Mouse (Mus musculus) hindbrain, embryonic 15.5 days (tissue): ENCODE results near the gene Ripk4. TPM values are rescaled to one million over a fixed set of nuclear protein-coding genes. Genes with fewer than 3 reads are reported as not detected.
A peak's percentile ranks its signal among the peaks of the same experiment; 100 is the strongest.

Experiments used
- ATAC-seq: fragments of 200-750 bp; cut with Nextera tagmentation; 2 replicates; pipeline ENCODE4 v1.8.0; 2017; ENCODE audit warnings: low read depth, moderate number of reproducible peaks, moderate TSS enrichment; ENCODE audit not compliant: low FRiP score
- H3K27ac ChIP-seq: fragments of 300-500 bp; sonication (generic); replicated peaks from 2 replicates; pipeline ENCODE4 v1.5.1; 2015; ENCODE audit warnings: mild to moderate bottlenecking, inconsistent platforms
- H3K27me3 ChIP-seq: fragments of 300-500 bp; sonication (generic); 2 replicates; pipeline ENCODE4 v1.6.1; 2015; ENCODE audit warnings: control low read depth, inconsistent platforms
- H3K36me3 ChIP-seq: fragments of 300-500 bp; sonication (generic); 2 replicates; pipeline ENCODE4 v1.6.1; 2015; ENCODE audit warnings: control low read depth, inconsistent platforms
- H3K4me1 ChIP-seq: fragments of 300-500 bp; sonication (generic); replicated peaks from 2 replicates; pipeline ENCODE4 v1.6.1; 2015; ENCODE audit warnings: control low read depth, inconsistent platforms
- H3K4me2 ChIP-seq: fragments of 300-500 bp; sonication (generic); 2 replicates; pipeline ENCODE4 v1.6.1; 2015; ENCODE audit warnings: moderate library complexity, mild to moderate bottlenecking, inconsistent platforms
- H3K4me3 ChIP-seq: fragments of 300-500 bp; sonication (generic); 2 replicates; pipeline ENCODE4 v1.5.1; 2015; ENCODE audit warnings: mild to moderate bottlenecking, inconsistent platforms
- H3K9ac ChIP-seq: fragments of 300-500 bp; sonication (generic); 2 replicates; pipeline ENCODE4 v1.6.1; 2015; ENCODE audit warnings: inconsistent platforms
- H3K9me3 ChIP-seq: fragments of 300-500 bp; sonication (generic); 2 replicates; pipeline ENCODE4 v1.6.1; 2016; ENCODE audit warnings: control low read depth, inconsistent platforms
- WGBS: fragments of 180-500 bp; shearing (Covaris S2); methylation state at CpG from one replicate; pipeline ENCODE4 v1.1.7; 2015; 5-methylcytosine and 5-hydroxymethylcytosine counted together
- polyA plus RNA-seq: library from polyadenylated mRNA; unstranded; fragments of >200 nt; fragmentation: Nextera tagmentation; extraction: Ambion mirVana; gene quantifications from 2 replicates; pipeline ENCODE4 v1.2.1, GENCODE M21; 2015

Gene Ripk4
- polyA plus RNA-seq, 1 experiment from 2014 or later = 0.57 TPM

GRCm38 (mm10) chr16:97726436-97726835 lies 37.2 kb downstream of the Ripk4 start:
- H3K4me2 ChIP-seq = no peak overlapping the region
- ATAC-seq = no peak
- H3K4me1 ChIP-seq = no peaks in the 10 kb centered on the region
- H3K36me3 ChIP-seq = no peaks in the 10 kb centered on the region
- H3K4me3 ChIP-seq = no peak overlapping the region
- H3K27me3 ChIP-seq = no peaks in the 10 kb centered on the region
- WGBS = 74% methylated on average over 3 of the region's 3 CpGs
- H3K9me3 ChIP-seq = no peaks in the 10 kb centered on the region
- no peak overlapping the region for H3K27ac ChIP-seq
- no peak overlapping the region for H3K9ac ChIP-seq

- H3K9me3 ChIP-seq = no peaks in the 10 kb centered on the region
- no peaks in the 10 kb centered on the region for H3K36me3 ChIP-seq
- no peak overlapping the region for H3K27ac ChIP-seq
- no peaks in the 10 kb centered on the region for H3K4me1 ChIP-seq
- no peak for ATAC-seq
- no peaks in the 10 kb centered on the region for H3K27me3 ChIP-seq
- 96% methylated on average over 1 of the region's 1 CpGs for WGBS
- H3K9ac ChIP-seq = no peak overlapping the region
- H3K4me3 ChIP-seq = no peak overlapping the region
- H3K4me2 ChIP-seq = no peak overlapping the region
Measured at GRCm38 (mm10) chr16:97720093-97720492, 43.5 kb downstream of the Ripk4 start.

- no peak overlapping the region for H3K27ac ChIP-seq
- no peaks in the 10 kb centered on the region for H3K4me1 ChIP-seq
- H3K9ac ChIP-seq = no peak overlapping the region
- H3K27me3 ChIP-seq = no peaks in the 10 kb centered on the region
- H3K9me3 ChIP-seq = no peaks in the 10 kb centered on the region
- H3K36me3 ChIP-seq = no peaks in the 10 kb centered on the region
- no peak for ATAC-seq
- no peak overlapping the region for H3K4me2 ChIP-seq
- H3K4me3 ChIP-seq = no peak overlapping the region
Measured at GRCm38 (mm10) chr16:97719392-97719983, 44.1 kb downstream of the Ripk4 start.

- WGBS = 86% methylated on average over 6 of the region's 6 CpGs
- H3K4me3 ChIP-seq = no peak overlapping the region
- no peak for ATAC-seq
Measured at GRCm38 (mm10) chr16:97716567-97716966, 47.0 kb downstream of the Ripk4 start.

DNA sequence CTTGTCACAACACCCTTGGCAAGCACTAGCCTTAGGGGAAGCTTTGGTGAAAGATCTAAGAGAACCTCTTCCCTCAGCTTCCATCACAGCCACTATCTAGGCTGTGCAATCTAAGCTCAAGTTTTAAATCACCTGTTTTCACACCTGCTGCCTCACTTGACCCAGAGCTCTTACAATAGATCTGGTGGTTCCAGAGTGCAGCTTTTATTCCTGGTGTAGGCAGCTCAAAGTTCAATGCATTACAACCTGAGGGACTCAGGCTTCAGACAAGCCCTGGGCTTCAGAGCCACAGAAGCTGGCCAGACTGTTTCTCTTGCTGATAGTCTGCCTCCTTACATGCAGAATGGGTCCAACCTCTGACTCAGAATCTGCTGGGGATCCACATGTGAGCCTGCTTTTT lies 51.5 kb downstream of the Ripk4 start:
- H3K9me3 ChIP-seq = no peaks in the 10 kb centered on the region
- no peak overlapping the region for H3K27ac ChIP-seq
- no peak overlapping the region for H3K4me3 ChIP-seq
- H3K4me1 ChIP-seq = no peaks in the 10 kb centered on the region
- ATAC-seq = no peak
- no peaks in the 10 kb centered on the region for H3K36me3 ChIP-seq
- no peak overlapping the region for H3K9ac ChIP-seq
- H3K27me3 ChIP-seq = no peaks in the 10 kb centered on the region
- no peak overlapping the region for H3K4me2 ChIP-seq

More at GRCm38 (mm10) chr16:97716567-97716966, 47.0 kb downstream of the Ripk4 start:
- Histone ChIP-seq H3K4me2 (no peak overlapping the region), H3K27ac (no peak overlapping the region), H3K4me1 (no peaks in the 10 kb centered on the region), H3K9ac (no peak overlapping the region), H3K9me3 (no peaks in the 10 kb centered on the region), H3K36me3 (no peaks in the 10 kb centered on the region), H3K27me3 (no peaks in the 10 kb centered on the region)

GRCm38 (mm10) chr16:97701871-97702270 lies 61.7 kb downstream of the Ripk4 start:
- Histone ChIP-seq H3K4me3 (no peak overlapping the region), H3K27me3 (no peaks in the 10 kb centered on the region), H3K9ac (no peak overlapping the region), H3K4me2 (no peak overlapping the region), H3K36me3 (no peaks in the 10 kb centered on the region), H3K9me3 (no peaks in the 10 kb centered on the region), H3K4me1 (no peaks in the 10 kb centered on the region), H3K27ac (no peak overlapping the region)
- ATAC-seq = peak; percentile 34; the same call in 1 of the 2 replicates
- 48% methylated on average over 1 of the region's 1 CpGs for WGBS

DNA sequence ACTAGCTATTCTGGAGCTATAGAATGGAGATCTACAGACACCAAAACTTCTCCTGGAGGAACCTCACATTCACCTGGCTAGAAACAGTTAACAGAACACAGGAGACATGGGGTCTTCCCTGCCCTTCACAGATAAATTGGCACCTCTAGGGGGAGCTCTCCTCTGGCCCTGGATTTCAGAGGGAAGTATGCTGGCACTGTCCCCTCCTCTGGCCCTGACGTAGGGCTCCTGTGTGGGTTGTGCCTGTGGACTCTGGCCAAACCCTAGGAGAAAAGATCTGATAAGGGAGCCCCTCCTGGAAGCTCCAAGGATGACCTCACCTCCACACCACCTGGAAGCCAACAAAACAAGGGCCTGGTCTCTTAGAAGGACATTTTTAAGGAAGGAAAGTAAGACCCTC lies 65.8 kb downstream of the Ripk4 start:
- Histone ChIP-seq H3K9me3 (no peaks in the 10 kb centered on the region), H3K27ac (no peak overlapping the region), H3K4me3 (no peak overlapping the region), H3K36me3 (no peaks in the 10 kb centered on the region), H3K9ac (no peak overlapping the region), H3K27me3 (no peaks in the 10 kb centered on the region), H3K4me2 (no peak overlapping the region), H3K4me1 (no peaks in the 10 kb centered on the region)
- 37% methylated on average over 1 of the region's 1 CpGs for WGBS
- no peak for ATAC-seq

- ATAC-seq = no peak
- no peak overlapping the region for H3K9ac ChIP-seq
- WGBS = 86% methylated on average over 4 of the region's 4 CpGs
- no peaks in the 10 kb centered on the region for H3K27me3 ChIP-seq
- H3K4me2 ChIP-seq = no peak overlapping the region
- H3K9me3 ChIP-seq = no peaks in the 10 kb centered on the region
- H3K27ac ChIP-seq = no peak overlapping the region
- no peaks in the 10 kb centered on the region for H3K36me3 ChIP-seq
- H3K4me1 ChIP-seq = no peaks in the 10 kb centered on the region
- H3K4me3 ChIP-seq = no peak overlapping the region
Measured at GRCm38 (mm10) chr16:97695709-97696108, 67.9 kb downstream of the Ripk4 start.

Other genes starting within 250 kb of the Ripk4 start
- gene Fam3b, start 249.0 kb downstream of the Ripk4 start, polyA plus RNA-seq = not detected in 2 replicates
- gene Tmprss2, start 152.6 kb downstream of the Ripk4 start, polyA plus RNA-seq = 0.13 TPM in 1 of 2 replicates, not detected in the other
- gene Prdm15, start 88.1 kb upstream of the Ripk4 start, polyA plus RNA-seq = 10.4 TPM in 2 replicates
- gene C2cd2, start 198.8 kb upstream of the Ripk4 start, polyA plus RNA-seq = 16.7 and 19.6 TPM in 2 replicates
- gene Zbtb21, start 198.8 kb upstream of the Ripk4 start, polyA plus RNA-seq = 10.0 and 12.7 TPM in 2 replicates
- 17.8 and 21.2 TPM in 2 replicates for gene B230307C23Rik, start 233.5 kb upstream of the Ripk4 start, polyA plus RNA-seq